Mouse (Mus musculus): Measurements from ENCODE around the gene Sdk2. TPM values are rescaled to one million over a fixed set of nuclear protein-coding genes. Genes with fewer than 3 reads are reported as not detected.

Sdk2 gene
- total RNA-seq, 2 experiments from 2014 or later, result 17.6 to 24.8 TPM

DNA sequence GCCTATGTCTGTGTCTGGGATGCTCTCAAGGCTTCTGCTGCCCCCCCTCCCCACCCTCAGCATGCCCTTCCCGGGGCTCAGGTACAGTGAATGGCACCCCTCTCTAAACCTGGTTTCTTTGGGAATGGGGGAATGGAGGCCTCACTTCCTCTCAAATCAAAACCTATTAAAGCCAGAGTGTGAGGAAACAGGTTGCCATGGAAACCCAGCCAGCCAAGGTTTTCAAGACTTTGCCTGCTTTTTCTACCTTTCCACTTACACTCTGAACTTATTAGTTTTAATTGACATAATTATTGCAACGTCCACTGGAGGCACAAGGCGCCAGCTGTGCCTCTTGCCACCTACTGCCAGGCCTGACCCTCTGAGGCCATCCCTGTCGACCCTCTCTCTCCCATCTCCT is 135.1 kb downstream of the Sdk2 start:
- peak in 1 of 2 experiments; percentile 38 for DNase-seq (ENCODE audit: low spot score in 2 of 2)

DNA sequence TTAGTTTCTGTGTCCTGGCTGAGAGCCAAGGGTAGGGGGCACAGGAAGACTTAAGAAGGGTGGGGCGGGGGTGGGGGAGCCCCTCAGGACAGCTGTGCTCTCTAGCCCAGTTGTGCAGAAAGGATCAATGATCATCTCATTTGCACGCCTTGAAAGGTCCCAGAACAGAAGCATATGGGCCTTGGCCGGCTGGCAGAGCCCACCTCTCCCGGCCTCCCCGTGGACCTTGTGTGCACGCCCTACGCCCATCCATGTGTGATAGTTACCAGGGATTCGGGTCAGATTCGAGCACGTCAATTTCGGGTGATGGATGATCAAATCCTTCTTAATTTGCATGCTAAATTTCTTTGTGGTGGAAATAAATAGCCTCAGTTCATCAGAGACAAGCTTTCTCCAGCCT is 136.7 kb downstream of the Sdk2 start:
- DNase-seq (ENCODE audit: low spot score in 2 of 2), result no peak

DNA sequence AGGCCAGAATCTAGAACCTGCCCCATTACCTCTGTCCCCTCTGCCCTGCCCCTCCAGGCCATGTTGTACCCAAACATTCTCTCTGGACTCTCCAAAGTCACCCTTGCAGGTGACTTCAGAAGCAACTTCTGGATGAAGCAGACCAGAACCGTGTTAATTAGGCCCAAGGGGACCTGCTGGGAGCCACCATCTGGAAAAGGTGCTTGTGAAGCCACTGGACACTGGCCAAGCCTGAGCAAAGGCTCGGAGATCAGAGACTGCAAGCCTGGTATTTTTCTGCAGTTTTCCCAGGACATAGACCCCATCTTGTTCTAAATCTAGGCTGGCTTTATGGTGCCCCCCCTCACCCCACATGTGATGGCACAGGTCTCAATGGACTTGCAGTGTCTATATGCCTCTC is 138.0 kb downstream of the Sdk2 start:
- no peak for DNase-seq (ENCODE audit: low spot score in 2 of 2)

- peak; percentile 64 to 85 for DNase-seq (ENCODE audit: low spot score in 2 of 2)
Measured at GRCm38 (mm10) chr11:113928291-113928690, 138.6 kb downstream of the Sdk2 start.

GRCm38 (mm10) chr11:113927826-113928225 is 139.0 kb downstream of the Sdk2 start:
- DNase-seq (ENCODE audit: low spot score in 2 of 2), result peak in 1 of 2 experiments; percentile 37

DNA sequence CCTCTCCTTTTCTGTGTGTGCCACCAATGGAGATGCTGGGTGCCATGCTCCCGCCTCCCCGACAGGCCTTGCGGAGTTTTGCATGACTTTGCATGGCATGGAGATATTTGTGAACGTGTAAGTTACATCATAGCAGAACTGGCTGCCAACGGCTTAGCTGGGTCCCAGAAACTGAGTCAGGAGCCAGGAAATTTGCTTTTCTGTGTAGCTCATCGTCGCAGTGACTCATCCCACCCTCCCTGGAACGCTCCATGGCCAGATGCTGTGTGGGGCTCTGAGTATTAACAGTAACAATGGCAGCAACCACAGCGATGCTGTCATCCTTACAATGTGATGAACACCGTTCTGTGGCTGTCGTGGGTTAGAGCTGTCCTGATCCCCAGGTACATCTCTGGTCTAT is 139.6 kb downstream of the Sdk2 start:
- DNase-seq (ENCODE audit: low spot score in 2 of 2), result peak; percentile 92 to 96

DNA sequence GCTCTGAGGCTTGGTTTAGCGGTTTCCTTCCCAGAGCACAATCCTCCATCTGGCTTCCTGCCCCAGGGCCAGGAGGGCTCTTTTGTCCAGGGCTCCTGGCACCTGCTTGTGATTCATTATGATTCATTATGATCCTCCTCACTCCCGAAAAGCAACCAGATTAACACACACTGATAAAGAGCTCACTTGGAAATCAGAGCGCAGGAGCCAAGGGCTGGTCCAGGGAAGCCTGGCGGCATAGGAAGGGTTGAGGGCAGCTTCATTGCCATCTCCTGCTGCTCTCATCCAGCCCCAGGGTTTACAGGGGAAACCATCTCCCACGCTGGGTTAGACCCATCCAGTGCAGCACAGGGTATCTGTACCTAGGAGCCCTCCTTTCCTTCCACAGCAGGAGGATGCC is 143.7 kb downstream of the Sdk2 start:
- no peak for DNase-seq (ENCODE audit: low spot score in 2 of 2)

DNA sequence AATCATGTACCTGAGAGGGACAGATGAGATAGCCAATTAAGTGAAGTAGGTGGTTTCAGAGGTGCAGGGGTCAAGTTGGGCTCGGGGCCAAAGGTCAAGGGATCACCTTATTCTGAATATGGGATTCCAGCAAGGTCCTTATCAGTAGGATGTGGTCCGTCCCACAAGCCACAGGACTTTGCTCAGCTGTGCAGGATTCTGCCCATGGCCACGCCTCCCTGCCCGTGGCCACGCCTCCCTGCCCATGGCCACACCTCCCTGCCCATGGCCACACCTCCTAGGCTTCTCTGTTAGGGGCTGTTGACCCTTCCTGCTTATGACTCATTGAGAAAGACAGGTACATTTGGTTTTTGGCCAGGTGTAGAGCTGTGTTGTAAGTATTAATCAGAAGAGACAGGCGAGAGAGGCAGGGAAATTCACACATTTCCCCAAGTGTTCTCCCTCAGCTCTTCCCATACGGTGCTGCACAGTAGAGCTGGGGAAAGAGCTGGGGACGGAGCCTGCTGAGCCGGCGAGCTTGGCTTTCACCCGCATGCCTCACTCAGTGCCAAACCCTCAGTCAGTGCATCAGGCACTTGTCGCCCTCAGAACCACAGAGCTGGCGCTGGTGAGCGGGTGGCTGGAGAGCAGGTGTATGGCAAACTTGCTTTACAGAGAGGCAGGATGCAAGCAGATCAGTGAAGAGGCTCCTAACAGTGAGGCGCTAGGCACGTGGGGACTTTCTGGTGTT is 163.6 kb downstream of the Sdk2 start:
- peak in 1 of 2 experiments; percentile 20 for DNase-seq (ENCODE audit: low spot score in 2 of 2)

- no peak for DNase-seq (ENCODE audit: low spot score in 2 of 2)
Measured at GRCm38 (mm10) chr11:113901906-113902305, 164.9 kb downstream of the Sdk2 start.

DNA sequence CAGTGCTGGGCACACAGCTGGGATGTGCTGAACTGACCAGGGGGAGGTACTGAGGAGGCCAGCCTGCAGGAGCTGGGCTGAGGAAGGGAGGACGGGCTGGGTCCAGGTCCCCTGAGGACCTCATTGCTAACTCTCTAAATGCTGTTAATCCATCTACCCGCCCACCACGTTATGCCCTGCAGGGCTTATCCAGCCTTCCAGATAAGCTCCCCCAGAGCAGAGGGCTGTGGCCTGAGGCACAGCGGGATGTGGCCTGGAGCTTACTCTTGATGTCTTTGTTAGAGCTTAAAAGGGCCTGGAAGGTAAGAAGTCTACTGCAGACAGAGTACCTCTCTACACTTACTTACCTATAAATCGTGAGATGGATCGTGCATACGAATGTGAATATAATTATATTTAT is 168.2 kb downstream of the Sdk2 start:
- no peak for DNase-seq (ENCODE audit: low spot score in 2 of 2)

DNA sequence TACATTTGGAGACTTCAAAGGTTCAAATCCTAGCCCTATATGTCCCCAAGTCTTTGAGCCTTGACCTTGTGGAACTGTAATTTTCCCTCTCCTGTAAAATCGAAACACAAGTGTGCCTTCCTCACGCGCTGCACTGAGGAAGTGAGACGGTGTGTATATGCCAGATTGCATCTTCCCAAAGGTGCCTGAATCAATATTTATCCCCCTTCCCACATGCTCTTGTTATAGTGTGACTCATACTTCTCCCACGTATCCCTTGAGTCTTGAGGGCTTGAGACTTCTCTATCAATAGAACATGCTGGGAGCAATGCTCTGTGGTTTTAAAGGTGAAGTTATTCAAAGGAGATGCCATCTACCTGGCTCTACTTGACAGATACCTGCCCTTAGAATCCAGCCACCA is 170.8 kb downstream of the Sdk2 start:
- DNase-seq (ENCODE audit: low spot score in 2 of 2), result no peak

DNA sequence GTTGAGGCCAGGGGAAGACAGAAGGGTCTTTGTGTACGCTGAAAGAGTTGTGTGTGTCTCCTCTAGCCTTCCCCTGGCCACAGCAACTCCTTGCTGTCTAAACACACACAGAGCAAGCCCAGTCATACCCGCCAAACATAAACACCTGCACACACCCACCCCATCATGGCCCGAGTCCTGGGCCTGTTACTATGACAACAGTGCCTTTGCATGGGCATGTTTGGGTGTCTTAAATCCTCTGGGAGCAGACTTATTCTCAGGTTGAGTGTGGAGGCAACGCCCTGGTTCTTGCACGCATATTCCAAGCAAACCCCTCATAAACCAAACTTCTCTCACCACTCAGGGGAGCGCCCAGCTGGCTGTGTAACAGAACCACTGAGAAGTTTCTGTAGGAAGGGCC is 173.9 kb downstream of the Sdk2 start:
- DNase-seq (ENCODE audit: low spot score in 2 of 2), result peak in 1 of 2 experiments; percentile 44

DNA sequence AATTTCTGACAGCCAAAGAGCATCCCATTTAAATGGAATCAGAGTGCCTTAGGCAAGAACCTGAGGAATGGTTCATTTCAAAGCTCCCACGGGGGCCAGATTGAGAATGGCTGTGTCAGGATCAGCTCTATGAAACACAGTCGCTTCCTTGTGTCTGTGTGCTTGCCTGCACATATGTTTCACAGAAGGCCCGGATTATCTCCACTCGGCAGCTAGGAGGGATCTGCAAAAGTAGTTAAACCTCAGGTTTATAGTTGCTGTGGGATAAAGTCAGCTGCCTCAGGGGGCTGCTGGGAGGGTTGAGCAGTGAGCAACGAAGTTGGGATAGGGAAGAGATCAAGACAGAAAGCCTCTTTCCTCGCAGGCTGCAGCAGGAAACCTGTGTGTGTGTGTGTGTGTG is 174.8 kb downstream of the Sdk2 start:
- DNase-seq (ENCODE audit: low spot score in 2 of 2), result peak; percentile 16 to 49

GRCm38 (mm10) chr11:113888156-113888750 is 178.6 kb downstream of the Sdk2 start:
- DNase-seq (ENCODE audit: low spot score in 2 of 2), result no peak

DNA sequence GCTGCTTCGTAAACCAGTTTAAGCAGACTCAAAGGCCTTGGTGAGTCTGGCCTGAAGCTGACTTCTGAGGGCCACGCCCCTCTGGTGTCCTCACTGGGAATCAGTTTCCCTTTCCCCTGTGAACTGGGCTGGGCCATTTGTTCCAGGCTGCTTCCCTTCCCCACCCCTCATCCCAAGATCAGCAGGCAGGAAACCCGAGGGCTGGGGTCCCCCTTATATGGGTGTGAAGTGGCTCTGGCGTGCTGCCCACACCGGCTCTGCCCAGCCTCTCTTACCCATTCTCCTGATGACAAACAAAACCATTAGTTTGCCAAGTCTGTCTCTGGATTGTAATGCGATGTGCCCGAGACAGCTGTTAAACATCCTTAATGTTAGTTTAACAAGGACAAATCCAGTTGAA is 180.5 kb downstream of the Sdk2 start:
- no peak for DNase-seq (ENCODE audit: low spot score in 2 of 2)

DNA sequence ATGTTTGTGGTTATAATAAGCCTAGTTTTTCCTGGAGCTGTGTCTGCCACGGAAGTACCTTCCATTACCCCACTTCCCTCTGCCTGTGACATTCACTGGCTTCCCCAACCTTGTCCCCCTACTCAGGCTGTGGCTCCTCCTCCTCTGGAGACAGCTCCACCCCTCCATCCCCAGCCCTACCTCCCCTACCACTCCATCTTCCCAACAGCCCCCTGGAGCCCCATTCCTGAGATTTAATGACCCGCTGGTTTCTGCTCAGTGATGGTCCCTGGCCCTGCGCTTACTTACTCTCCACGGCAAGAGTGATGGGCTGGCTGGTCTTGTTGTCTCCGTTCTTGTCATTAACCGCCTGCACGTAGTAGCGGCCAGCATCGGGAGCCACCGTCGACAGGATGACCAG is 181.9 kb downstream of the Sdk2 start:
- DNase-seq (ENCODE audit: low spot score in 2 of 2), result no peak

DNA sequence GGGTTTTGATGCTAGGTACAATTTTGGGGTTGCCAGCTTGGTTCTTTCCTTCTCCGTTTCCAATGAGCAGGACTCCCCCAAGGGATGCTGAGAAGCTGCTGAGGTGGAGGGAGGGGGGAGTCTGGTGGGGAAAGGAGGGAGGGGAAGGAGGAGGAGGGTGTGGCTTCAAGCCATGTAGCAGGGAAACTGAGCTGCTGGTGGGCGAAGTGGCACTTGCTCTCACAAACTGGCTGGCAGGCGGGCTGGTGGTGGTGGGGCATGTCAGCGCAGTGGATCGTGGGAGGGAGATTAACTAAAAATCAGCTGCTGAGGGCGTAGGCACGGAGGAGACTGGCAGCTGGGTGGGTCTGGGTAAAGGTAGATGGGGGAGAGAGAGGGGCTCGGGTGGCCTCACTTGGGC is 183.8 kb downstream of the Sdk2 start:
- peak; percentile 48 to 67 for DNase-seq (ENCODE audit: low spot score in 2 of 2)

DNA sequence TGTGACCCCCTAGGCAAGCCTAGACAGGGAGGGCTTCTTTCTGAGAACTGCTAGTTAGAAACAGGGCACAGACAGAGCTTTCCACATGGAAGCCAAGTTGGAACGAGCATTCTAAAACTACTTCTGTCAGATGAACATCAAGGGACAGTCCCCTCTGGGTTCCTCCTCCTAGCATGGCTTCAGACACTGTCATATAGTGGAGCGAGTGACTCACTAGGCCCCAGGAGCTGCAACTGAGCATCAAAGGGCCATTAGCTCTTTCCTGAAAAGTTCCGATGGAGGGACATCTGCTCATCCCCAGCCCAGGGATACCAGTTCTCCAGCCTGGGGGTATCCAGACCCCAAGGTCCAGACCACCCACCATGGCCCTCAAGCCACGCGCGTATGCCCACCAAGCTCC is 185.0 kb downstream of the Sdk2 start:
- DNase-seq (ENCODE audit: low spot score in 2 of 2), result no peak

DNA sequence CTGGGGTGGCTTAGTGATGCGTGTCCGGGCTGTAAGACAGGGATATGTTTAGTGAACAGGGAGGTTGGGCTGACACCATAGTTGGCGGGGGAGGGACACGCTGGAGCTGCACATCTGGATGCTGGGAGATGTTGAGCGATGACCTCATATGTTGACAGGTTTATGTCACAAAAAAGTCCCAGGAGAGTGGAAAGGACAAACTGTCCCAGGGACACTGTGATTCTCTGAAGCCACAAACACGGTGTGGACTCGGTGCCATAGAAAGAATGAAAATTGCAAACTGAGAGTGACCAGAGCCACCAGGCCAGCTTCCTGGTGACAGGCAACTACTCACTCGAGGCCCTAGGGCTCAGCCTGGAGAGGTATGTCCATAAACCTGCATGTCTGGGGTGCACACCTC is 199.8 kb downstream of the Sdk2 start:
- DNase-seq (ENCODE audit: low spot score in 2 of 2), result no peak

DNA sequence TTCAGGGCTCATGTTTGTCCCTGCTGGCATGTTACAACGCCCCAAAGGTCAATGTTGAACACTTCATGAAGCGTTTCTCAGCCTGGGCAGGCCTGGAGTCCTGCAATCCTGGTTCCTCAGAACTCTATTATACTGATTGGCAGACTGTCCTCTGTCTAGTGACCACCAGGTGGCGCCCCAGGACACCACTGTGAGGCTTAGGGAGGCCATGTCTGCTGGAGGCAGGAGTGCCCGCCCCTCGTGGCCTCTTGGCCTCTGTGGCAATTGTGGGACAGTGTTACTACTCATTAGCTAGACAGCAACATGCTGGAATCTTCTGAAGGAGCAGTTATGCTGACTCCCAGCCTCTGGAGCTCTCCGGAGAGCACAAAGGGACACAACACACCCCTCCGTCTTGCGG is 201.2 kb downstream of the Sdk2 start:
- DNase-seq (ENCODE audit: low spot score in 2 of 2), result peak; percentile 66 to 89

GRCm38 (mm10) chr11:113863408-113863807 is 203.4 kb downstream of the Sdk2 start:
- DNase-seq (ENCODE audit: low spot score in 2 of 2), result no peak

GRCm38 (mm10) chr11:113855661-113856060 is 211.2 kb downstream of the Sdk2 start:
- no peak for DNase-seq (ENCODE audit: low spot score in 2 of 2)

GRCm38 (mm10) chr11:113851750-113852149 is 215.1 kb downstream of the Sdk2 start:
- peak in 1 of 2 experiments; percentile 34 for DNase-seq (ENCODE audit: low spot score in 2 of 2)

Data from layer of hippocampus, adult 18-20 months (tissue).